Mouse (Mus musculus): ENCODE data around the gene Ptpn23. TPM values are rescaled to one million over a fixed set of nuclear protein-coding genes. Genes with fewer than 3 reads are reported as not detected.

The Ptpn23 gene
- 89.5 and 153 TPM in 2 replicates for polyA plus RNA-seq (2012)

- no peak for TF ChIP-seq GATA1 (IDR thresholded peaks at IDR 0.05; ENCODE audit: low read length)
Observed at GRCm38 (mm10) chr9:110408099-110408773, at the start of gene Ptpn23. Ptpn23 (minus strand) TSS chr9:110408213.

- TF ChIP-seq GATA1 (IDR thresholded peaks at IDR 0.05; ENCODE audit: low read length), result no peak
Observed at GRCm38 (mm10) chr9:110452523-110452922, 44.5 kb upstream of the Ptpn23 start.

GRCm38 (mm10) chr9:110448857-110449617 lies 41.0 kb upstream of the Ptpn23 start:
- TF ChIP-seq GATA1 (IDR thresholded peaks at IDR 0.05; ENCODE audit: low read length), result no peak

GRCm38 (mm10) chr9:110448356-110448755 lies 40.3 kb upstream of the Ptpn23 start:
- no peak for TF ChIP-seq GATA1 (IDR thresholded peaks at IDR 0.05; ENCODE audit: low read length)

- TF ChIP-seq GATA1 (IDR thresholded peaks at IDR 0.05; ENCODE audit: low read length), result no peak
Observed at GRCm38 (mm10) chr9:110440559-110440958, 32.5 kb upstream of the Ptpn23 start.

GRCm38 (mm10) chr9:110440049-110440448 lies 32.0 kb upstream of the Ptpn23 start:
- no peak for TF ChIP-seq GATA1 (IDR thresholded peaks at IDR 0.05; ENCODE audit: low read length)

GRCm38 (mm10) chr9:110436041-110436440 lies 28.0 kb upstream of the Ptpn23 start:
- TF ChIP-seq GATA1 (IDR thresholded peaks at IDR 0.05; ENCODE audit: low read length), result no peak

- TF ChIP-seq GATA1 (IDR thresholded peaks at IDR 0.05; ENCODE audit: low read length), result no peak
Observed at GRCm38 (mm10) chr9:110433045-110433444, 25.0 kb upstream of the Ptpn23 start.

GRCm38 (mm10) chr9:110431241-110431640 lies 23.2 kb upstream of the Ptpn23 start:
- no peak for TF ChIP-seq GATA1 (IDR thresholded peaks at IDR 0.05; ENCODE audit: low read length)

GRCm38 (mm10) chr9:110419511-110420112 lies 11.6 kb upstream of the Ptpn23 start, which contains the start of gene Ngp:
Ngp (plus strand) TSS chr9:110419747.
- no peak for TF ChIP-seq GATA1 (IDR thresholded peaks at IDR 0.05; ENCODE audit: low read length)

- TF ChIP-seq GATA1 (IDR thresholded peaks at IDR 0.05; ENCODE audit: low read length), result no peak
Observed at GRCm38 (mm10) chr9:110413785-110414184, 5.8 kb upstream of the Ptpn23 start.

GRCm38 (mm10) chr9:110412926-110413325 lies 4.9 kb upstream of the Ptpn23 start:
- no peak for TF ChIP-seq GATA1 (IDR thresholded peaks at IDR 0.05; ENCODE audit: low read length)

- no peak for TF ChIP-seq GATA1 (IDR thresholded peaks at IDR 0.05; ENCODE audit: low read length)
Observed at GRCm38 (mm10) chr9:110410908-110411887, 3.2 kb upstream of the Ptpn23 start.

GRCm38 (mm10) chr9:110407311-110408098 lies 508 bp downstream of the Ptpn23 start:
- TF ChIP-seq GATA1 (IDR thresholded peaks at IDR 0.05; ENCODE audit: low read length), result no peak

Measured in G1E-ER4 (cell line).